Mouse (Mus musculus) midbrain, embryonic 10.5 days (tissue): ENCODE data around the gene Tm6sf2. TPM values are rescaled to one million over a fixed set of nuclear protein-coding genes. Genes with fewer than 3 reads are reported as not detected.
"Not testable (repeated sequence)": the region's sequence is repeated elsewhere in the genome, so short reads cannot be mapped to it uniquely, and the experiment has no call there.

Experiments
- DNase-seq: peaks from one replicate; pipeline ENCODE4 v3.0.0-alpha.2; 2017; ENCODE audit warnings: low spot score
- H3K27ac ChIP-seq: fragments of 300-500 bp; sonication (generic); replicated peaks from 2 replicates; pipeline ENCODE4 v1.5.1; 2016; ENCODE audit warnings: mild to moderate bottlenecking
- H3K27me3 ChIP-seq: fragments of 300-500 bp; sonication (generic); 2 replicates; pipeline ENCODE4 v1.6.1; 2016; ENCODE audit warnings: low read depth, mild to moderate bottlenecking; ENCODE audit not compliant: poor library complexity, severe bottlenecking
- H3K36me3 ChIP-seq: fragments of 300-500 bp; sonication (generic); 2 replicates; pipeline ENCODE4 v1.6.1; 2016; ENCODE audit warnings: mild to moderate bottlenecking, moderate library complexity
- H3K4me1 ChIP-seq: fragments of 300-500 bp; sonication (generic); 2 replicates; pipeline ENCODE4 v1.6.1; 2016
- H3K4me3 ChIP-seq: fragments of 300-500 bp; sonication (generic); 2 replicates; pipeline ENCODE4 v1.5.1; 2016; ENCODE audit warnings: mild to moderate bottlenecking, moderate library complexity
- H3K9me3 ChIP-seq: fragments of 300-500 bp; sonication (generic); replicated peaks from 2 replicates; pipeline ENCODE4 v1.6.1; 2016; ENCODE audit warnings: mild to moderate bottlenecking
- WGBS: fragments of 180-500 bp; shearing (Covaris S2); methylation state at CpG from one replicate; pipeline ENCODE4 v1.1.7; 2016; 5-methylcytosine and 5-hydroxymethylcytosine counted together
- polyA plus RNA-seq: library from polyadenylated mRNA; unstranded; fragments of >200 nt; fragmentation: Nextera tagmentation; extraction: Ambion mirVana; gene quantifications from 2 replicates; pipeline ENCODE4 v1.2.1, GENCODE M21; 2016

Tm6sf2 gene
- polyA plus RNA-seq, result 0.69 and 1.1 TPM in 2 replicates

DNA sequence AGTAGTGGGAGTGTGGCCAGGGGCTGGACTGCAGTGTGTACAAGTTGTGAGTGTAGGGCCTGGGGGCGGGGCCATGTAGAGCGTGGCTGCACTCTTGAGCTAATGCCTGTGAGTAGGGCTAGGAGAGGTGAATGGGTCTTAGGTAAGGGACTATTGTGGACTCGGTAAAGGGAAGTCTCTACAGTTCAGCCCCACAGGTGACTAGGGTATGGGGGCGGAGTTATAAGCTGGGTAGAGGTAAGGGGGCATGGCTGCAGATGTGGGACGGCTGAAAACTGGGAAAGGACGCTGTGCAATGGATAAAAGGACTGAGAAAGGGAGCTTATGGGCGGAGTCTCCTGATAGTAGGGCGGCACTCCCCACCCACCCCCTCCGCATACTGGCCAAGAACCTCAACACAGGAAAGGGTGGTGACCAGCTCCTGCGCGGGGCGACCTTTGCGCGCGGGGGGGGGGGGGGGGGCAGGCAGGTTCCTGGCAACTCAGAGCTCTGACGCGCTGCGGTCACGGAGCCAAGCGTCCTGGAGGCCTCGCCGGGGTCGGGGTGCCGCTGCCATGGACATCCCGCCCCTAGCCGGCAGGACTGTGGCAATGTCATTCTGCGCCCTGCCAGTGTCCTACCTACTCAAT is at the start of gene Tm6sf2:
Tm6sf2 (plus strand) TSS at position 484 of the 629 bp plus-strand sequence.
- peaks cover 50% of the 10 kb centered on the region for H3K36me3 ChIP-seq
- peak within 1 kb of the TSS; percentile 27; the same call in 1 of the 2 replicates for H3K4me3 ChIP-seq
- no peak within 1 kb of the TSS for H3K27ac ChIP-seq
- no peaks in the 10 kb centered on the region for H3K9me3 ChIP-seq
- H3K27me3 ChIP-seq, result peaks cover 18% of the 10 kb centered on the region; the same call in 1 of the 2 replicates
- no peak for DNase-seq
- peaks cover 9% of the 10 kb centered on the region for H3K4me1 ChIP-seq
- WGBS, result 14% methylated on average over 23 of the region's 27 CpGs

DNA sequence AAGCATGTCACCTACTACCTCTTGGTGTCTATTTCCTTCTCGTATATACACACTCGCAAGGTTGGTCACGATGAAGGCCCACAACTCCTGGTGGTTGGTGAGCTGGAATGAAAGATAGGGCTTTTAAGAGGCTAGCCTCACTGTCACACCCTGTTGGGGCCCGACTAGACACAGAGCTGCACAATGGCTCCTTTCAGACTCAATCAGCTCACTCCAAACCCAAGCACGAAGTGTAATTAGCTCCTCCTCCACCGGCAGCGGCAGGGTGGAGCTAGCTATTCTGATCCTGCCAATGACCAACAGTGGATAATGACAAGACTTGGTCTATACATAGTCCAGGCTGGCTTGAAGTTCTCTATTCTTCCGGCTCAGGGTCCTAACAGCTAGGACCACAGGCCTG is 49.1 kb upstream of the Tm6sf2 start:
- H3K4me1 ChIP-seq, result no peaks in the 10 kb centered on the region
- H3K9me3 ChIP-seq, result no peaks in the 10 kb centered on the region
- no peak overlapping the region for H3K4me3 ChIP-seq
- peaks cover 100% of the 10 kb centered on the region for H3K36me3 ChIP-seq
- DNase-seq, result no peak
- no peaks in the 10 kb centered on the region for H3K27me3 ChIP-seq
- no peak overlapping the region for H3K27ac ChIP-seq
- 85% methylated on average over 8 of the region's 8 CpGs for WGBS

DNA sequence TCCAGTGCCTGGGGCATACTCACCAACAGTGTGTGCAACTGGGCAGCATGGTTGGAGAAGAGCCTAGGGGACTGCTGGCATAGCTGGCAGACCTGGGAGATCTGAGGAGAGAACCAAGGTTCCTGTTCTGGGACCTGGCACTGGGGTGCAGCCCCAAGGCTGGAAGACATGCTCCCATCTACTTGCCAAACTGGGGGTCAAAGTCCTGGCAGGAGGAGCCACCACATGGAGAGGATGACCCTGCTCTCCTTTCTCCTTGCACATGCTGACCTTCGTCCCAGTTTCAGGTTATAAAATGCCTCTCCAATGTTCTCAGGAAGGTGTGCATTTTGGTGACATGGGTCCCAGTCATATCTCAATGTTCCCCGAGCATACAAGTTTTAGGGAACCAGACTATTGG is 46.6 kb upstream of the Tm6sf2 start:
- Histone ChIP-seq H3K9me3 (no peaks in the 10 kb centered on the region), H3K4me1 (no peaks in the 10 kb centered on the region), H3K36me3 (peaks cover 100% of the 10 kb centered on the region), H3K27me3 (no peaks in the 10 kb centered on the region), H3K27ac (no peak overlapping the region), H3K4me3 (no peak overlapping the region)
- 86% methylated on average over 2 of the region's 2 CpGs for WGBS
- no peak for DNase-seq

DNA sequence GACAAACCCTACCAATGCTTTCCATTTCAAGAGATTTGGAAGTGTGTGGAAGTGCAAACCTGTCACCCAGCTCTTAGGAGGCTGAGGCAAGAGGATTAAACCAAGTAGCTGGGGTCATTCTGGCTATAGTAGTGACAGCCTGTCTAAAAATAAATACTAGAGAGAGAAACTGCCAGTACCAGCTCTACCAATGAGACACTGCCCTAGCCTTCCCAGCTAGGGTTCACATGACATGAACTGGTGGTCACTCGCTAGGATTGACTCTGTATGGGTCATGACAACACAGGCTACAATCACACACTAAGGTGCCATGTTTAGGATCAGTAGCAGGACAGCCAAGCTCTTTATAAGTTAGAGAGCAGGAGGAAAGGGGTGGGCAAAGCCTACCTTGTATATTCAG is 42.5 kb upstream of the Tm6sf2 start:
- Histone ChIP-seq H3K9me3 (no peaks in the 10 kb centered on the region), H3K4me3 (no peak overlapping the region), H3K27me3 (no peaks in the 10 kb centered on the region), H3K4me1 (no peaks in the 10 kb centered on the region), H3K36me3 (peaks cover 84% of the 10 kb centered on the region), H3K27ac (no peak overlapping the region)
- 92% methylated on average over 1 of the region's 1 CpGs for WGBS
- DNase-seq, result no peak

DNA sequence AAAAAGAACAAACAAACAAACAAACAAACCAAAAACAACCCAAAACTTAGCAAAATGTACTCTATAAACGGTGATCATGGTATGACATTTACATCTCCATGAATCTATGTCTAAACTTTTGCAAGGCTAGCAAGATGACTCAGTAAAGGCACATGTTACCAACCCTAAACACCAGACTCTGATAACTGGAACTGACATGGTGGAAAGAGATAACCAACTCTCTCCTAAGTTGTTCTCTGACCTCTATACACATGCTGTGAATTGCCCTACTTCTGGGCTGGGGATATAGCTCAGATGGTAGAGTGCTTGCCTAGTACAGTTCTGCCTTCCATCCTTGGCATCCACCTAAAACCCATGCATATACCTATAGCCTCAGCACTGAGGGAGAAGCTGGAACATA is 34.7 kb upstream of the Tm6sf2 start:
- no peak for DNase-seq
- Histone ChIP-seq H3K4me1 (peaks cover 23% of the 10 kb centered on the region), H3K27me3 (no peaks in the 10 kb centered on the region), H3K4me3 (no peak overlapping the region), H3K36me3 (peaks cover 43% of the 10 kb centered on the region), H3K27ac (no peak overlapping the region), H3K9me3 (no peaks in the 10 kb centered on the region)
- WGBS, result 95% methylated on average over 1 of the region's 1 CpGs

DNA sequence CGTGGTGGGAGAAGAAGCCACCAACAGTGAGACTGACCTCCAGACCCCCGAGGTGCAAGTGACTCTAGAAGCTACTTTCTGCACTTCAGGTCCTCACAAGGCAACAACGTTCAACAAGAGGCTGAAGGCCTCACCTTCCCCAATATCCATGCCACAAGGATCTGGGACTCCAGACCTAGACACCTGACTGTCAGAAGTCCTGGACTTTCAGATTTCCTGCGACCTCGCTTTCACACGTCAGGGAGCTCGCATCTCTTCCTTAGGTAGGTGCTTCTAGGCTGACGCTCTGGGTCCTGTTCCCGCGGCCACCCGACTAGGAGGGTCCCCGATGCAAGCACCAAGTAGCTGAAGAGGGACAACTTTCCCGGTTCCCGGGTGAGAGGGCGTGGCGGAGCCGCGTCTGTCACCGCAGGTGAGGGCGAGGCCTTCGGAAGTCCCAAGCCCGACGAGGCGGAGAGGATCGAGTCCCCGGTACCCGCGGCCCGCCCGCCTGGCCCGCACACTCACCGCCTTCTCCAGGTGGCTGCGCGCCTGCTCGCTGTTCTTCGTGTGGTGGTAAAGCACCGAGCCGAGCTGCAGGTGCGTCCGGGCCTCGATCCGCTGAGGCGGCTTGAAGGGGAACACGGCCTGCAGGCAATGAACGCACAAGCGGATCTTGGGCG is 30.7 kb upstream of the Tm6sf2 start:
- Histone ChIP-seq H3K9me3 (no peaks in the 10 kb centered on the region), H3K27me3 (no peaks in the 10 kb centered on the region), H3K36me3 (peaks cover 18% of the 10 kb centered on the region), H3K27ac (peak overlapping the region; percentile 95), H3K4me1 (peaks cover 37% of the 10 kb centered on the region), H3K4me3 (peak overlapping the region; percentile 93)
- WGBS, result 2% methylated on average over 47 of the region's 47 CpGs
- DNase-seq, result no peak

DNA sequence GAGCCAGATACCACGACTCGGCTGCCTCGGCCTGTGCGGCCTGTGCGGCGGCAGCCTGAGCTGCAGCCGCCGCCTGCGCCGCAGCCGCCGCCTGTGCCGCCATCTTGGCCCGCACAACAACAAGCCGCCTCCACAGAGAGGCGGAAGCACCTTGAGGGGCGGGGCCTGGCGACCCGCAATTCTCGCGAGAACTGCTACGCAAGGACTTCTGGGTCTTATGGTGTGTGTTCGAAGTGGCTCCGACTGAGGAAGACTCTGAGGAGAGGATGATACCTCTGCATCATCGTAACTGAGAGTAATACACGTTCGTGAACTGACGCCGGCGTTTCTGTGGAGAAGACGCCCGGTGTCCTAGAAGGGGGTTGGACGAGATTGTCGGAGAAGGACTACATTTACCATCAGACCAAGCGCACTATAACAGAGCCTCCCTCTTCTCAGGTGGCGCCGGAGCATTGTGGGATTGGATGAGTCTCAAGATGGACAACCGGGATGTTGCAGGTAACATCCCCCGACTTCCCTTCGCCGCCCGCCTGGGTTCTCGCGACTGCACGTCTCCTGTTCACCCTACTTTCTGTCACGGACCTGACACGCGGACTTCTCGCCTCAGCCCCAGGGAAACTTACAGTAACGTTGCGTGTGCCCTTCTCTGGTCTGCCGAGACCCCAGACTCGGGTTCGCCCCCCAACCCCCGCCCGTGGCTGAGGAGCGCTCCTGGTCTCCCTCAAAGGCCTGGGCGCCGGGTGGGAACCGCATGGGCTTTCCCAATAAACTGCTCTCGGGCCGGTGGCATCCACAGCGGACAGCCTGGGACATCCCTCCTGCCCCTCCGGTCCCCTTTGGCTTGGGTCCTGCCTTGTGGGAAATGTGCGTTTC is 29.9 kb upstream of the Tm6sf2 start, which contains the start of the genes Mau2 and Sugp1:
Mau2 (minus strand) TSS at position 152 of the 873 bp plus-strand sequence.
Sugp1 (plus strand) TSS at position 231 of the 873 bp plus-strand sequence.
- H3K27me3 ChIP-seq, result no peaks in the 10 kb centered on the region
- WGBS, result under 1% methylated on average over 65 of the region's 65 CpGs
- peaks cover 37% of the 10 kb centered on the region for H3K4me1 ChIP-seq
- peak within 1 kb of the TSS; percentile 93 for H3K4me3 ChIP-seq
- H3K9me3 ChIP-seq, result no peaks in the 10 kb centered on the region
- H3K36me3 ChIP-seq, result peaks cover 12% of the 10 kb centered on the region; the same call in 1 of the 2 replicates
- H3K27ac ChIP-seq, result peak within 1 kb of the TSS; percentile 95
- peak; percentile 96 for DNase-seq

DNA sequence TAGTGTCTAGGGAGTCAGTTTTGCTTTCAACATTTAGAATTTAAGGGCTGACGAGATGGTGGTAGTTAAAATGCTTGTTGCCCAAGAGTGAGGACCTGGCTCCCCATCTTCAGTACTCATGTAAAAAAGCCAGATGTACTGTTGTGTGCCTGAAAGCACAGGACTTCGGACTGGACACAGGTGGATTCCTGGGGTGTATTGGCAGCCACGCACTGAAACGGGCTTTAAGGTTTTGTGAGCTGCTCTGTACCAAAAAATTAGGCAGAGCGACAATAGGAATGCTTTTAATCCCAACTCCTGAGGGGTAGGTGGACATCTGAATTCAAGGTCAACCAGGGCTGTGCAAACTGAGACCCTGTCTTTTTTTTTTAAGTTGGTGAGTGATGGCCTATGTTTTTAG is 28.7 kb upstream of the Tm6sf2 start:
- DNase-seq, result no peak
- Histone ChIP-seq H3K9me3 (no peaks in the 10 kb centered on the region), H3K27ac (no peak overlapping the region), H3K4me1 (peaks cover 37% of the 10 kb centered on the region), H3K4me3 (peak overlapping the region; percentile 93), H3K27me3 (no peaks in the 10 kb centered on the region), H3K36me3 (peaks cover 18% of the 10 kb centered on the region)
- 88% methylated on average over 5 of the region's 5 CpGs for WGBS

DNA sequence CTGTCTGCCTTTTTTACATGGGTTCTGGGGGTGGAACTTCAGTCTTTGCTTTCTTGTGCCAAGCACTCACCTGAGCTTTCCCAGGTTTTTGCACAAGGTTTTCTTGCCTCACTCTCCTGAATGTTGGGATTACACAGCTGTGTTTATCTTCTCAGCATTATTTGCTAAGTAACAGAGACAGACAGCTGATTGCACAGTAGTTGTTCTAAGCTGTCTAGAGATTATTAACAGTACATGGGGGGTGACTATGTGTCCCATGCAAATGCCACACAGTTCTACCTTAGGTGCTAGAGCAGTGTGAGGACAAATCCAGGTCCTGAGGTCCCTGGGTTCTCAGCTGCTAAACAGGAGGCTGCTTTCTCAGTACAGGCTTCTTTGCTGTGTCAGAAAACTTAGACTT is 23.1 kb upstream of the Tm6sf2 start:
- Histone ChIP-seq H3K27me3 (no peaks in the 10 kb centered on the region), H3K9me3 (no peaks in the 10 kb centered on the region), H3K4me1 (no peaks in the 10 kb centered on the region), H3K27ac (no peak overlapping the region), H3K4me3 (no peak overlapping the region), H3K36me3 (peaks cover 67% of the 10 kb centered on the region)
- no peak for DNase-seq

DNA sequence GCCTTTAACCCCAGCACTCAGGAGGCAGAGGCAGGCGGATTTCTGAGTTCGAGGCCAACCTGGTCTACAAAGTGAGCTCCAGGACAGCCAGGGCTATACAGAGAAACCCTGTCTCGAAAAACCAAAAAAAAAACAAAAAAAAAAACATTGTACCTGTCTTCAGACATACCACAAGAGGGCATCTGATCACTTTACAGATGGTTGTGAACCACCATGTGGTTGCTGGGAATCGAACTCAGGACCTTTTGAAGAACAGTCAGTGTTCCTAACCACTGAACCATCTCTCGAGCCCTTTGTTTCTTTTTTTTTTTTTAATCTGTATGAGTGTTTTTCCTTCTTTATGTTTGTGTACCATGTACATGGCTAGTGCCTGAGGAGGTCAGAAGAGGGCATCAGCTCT is 22.3 kb upstream of the Tm6sf2 start:
- H3K4me3 ChIP-seq, H3K4me1 ChIP-seq, H3K9me3 ChIP-seq, H3K27me3 ChIP-seq, DNase-seq, H3K27ac ChIP-seq: not testable (repeated sequence)
- H3K36me3 ChIP-seq, result peaks cover 74% of the 10 kb centered on the region
- 92% methylated on average over 5 of the region's 5 CpGs for WGBS

DNA sequence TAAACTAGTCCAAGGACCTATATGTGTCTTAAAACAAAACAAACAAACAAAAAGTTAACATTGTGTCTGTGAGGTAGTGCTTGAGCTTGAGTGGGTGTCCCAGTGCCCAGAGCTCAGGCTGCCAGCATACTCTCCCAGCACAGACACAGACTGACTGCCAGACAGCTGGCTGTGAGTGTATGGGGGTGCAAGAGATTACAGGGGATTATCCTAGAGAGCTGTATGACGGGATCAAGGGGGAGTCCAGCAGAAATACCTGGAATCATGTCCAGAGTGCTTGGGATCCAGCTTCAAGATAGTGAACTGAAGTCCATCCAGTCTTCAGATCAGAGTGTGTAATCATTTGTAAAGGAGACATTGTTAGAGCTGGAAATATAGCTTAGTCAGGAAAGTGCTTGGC is 15.0 kb upstream of the Tm6sf2 start:
- H3K27me3 ChIP-seq, result no peaks in the 10 kb centered on the region
- peaks cover 98% of the 10 kb centered on the region for H3K36me3 ChIP-seq
- 88% methylated on average over 1 of the region's 1 CpGs for whole genome bisulfite sequencing

DNA sequence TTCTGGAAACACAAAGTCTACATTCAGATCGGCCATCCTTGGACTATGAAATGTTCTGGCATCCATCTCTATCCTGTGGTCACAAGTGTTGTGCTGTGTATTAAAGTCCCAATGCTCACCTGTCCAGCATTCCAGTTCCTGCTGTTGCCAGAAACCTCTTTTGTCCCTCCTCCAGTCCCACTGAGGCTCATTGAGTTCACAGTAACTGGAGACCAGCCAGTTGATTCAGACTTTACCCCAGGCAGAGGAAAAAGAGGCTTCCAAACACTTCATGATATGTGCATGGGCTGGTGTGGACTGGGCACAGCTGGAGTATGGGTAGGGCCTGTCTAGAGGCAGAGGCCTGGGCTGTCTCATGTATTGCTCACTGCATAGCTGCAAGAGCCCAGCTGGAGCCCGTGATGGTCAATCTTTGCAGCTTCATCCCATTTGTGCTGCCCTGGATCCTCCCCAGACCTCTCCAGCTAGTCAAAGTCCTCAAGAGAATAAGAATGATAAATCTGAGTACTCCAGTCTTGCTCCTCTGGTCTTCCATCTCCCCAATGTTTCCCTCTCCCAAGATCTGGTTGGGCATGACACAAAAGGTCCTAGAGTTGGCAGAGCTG is 786 bp upstream of the Tm6sf2 start:
- H3K4me1 ChIP-seq, result peaks cover 9% of the 10 kb centered on the region
- peaks cover 18% of the 10 kb centered on the region; the same call in 1 of the 2 replicates for H3K27me3 ChIP-seq
- no peaks in the 10 kb centered on the region for H3K9me3 ChIP-seq
- no peak overlapping the region for H3K4me3 ChIP-seq
- peaks cover 56% of the 10 kb centered on the region for H3K36me3 ChIP-seq
- DNase-seq, result no peak
- 79% methylated on average over 2 of the region's 2 CpGs for WGBS
- H3K27ac ChIP-seq, result no peak overlapping the region

More for the DNA sequence above, 15.0 kb upstream of the Tm6sf2 start:
- Histone ChIP-seq H3K9me3 (no peaks in the 10 kb centered on the region), H3K27ac (no peak overlapping the region), H3K4me1 (no peaks in the 10 kb centered on the region), H3K4me3 (no peak overlapping the region)
- no peak for DNase-seq
